Mouse (Mus musculus): ENCODE measurements around the gene Tiam2. TPM values are rescaled to one million over a fixed set of nuclear protein-coding genes. Genes with fewer than 3 reads are reported as not detected.
A peak's percentile ranks its signal among the peaks of the same experiment; 100 is the strongest.

Gene Tiam2
- polyA plus RNA-seq, 1 experiment = 0.93 TPM

DNA sequence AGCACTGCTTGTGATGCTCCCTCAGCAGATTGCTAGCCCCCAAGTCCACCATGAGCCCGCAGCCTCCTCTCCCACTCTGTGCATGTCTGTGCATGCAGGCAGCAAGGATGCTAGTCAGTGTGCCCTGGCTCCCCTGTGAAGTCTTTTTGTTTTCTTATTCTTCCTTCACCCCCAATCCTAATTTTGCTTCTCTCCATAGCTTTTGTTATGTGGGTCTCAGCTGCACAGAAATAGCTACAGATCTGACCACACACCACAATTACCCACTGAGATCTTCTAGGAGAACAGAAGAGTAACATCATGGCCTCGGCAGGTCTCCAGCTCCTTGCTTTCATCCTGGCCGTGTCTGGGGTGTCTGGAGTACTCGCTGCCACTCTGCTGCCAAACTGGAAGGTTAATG is 205.9 kb downstream of the Tiam2 start, which contains the start of gene Cldn20:
Cldn20 (plus strand) TSS at position 301 of the 400 bp plus-strand sequence.
- Histone ChIP-seq H3K4me1 (ENCODE audit: control insufficient read depth, insufficient read depth, low read length) (no peaks in the 10 kb centered on the region), H3K4me3 (ENCODE audit: control insufficient read depth, low read depth, low read length) (no peak within 1 kb of the TSS), H3K27ac (ENCODE audit: control insufficient read depth, insufficient read depth, low read depth, low read length) (no peak within 1 kb of the TSS), H3K27me3 (ENCODE audit: control insufficient read depth, insufficient read depth, low read length) (no peaks in the 10 kb centered on the region), H3K36me3 (ENCODE audit: control insufficient read depth, insufficient read depth, low read length) (no peaks in the 10 kb centered on the region)
- TF ChIP-seq CTCF (IDR thresholded peaks at IDR 0.05; ENCODE audit: control insufficient read depth, insufficient read depth, insufficient replicate concordance, low read depth, low read length) (no peak), POLR2A (IDR thresholded peaks at IDR 0.05; ENCODE audit: control insufficient read depth, low read depth, low read length) (no peak)

GRCm38 (mm10) chr17:3533425-3533824 is 207.1 kb downstream of the Tiam2 start:
- Histone ChIP-seq H3K27ac (ENCODE audit: control insufficient read depth, insufficient read depth, low read depth, low read length) (no peak overlapping the region), H3K27me3 (ENCODE audit: control insufficient read depth, insufficient read depth, low read length) (no peaks in the 10 kb centered on the region)
- TF ChIP-seq CTCF (IDR thresholded peaks at IDR 0.05; ENCODE audit: control insufficient read depth, insufficient read depth, insufficient replicate concordance, low read depth, low read length) (no peak), POLR2A (IDR thresholded peaks at IDR 0.05; ENCODE audit: control insufficient read depth, low read depth, low read length) (no peak)

GRCm38 (mm10) chr17:3540304-3540703 is 213.9 kb downstream of the Tiam2 start:
- Histone ChIP-seq H3K4me3 (ENCODE audit: control insufficient read depth, low read depth, low read length) (no peak overlapping the region), H3K27ac (ENCODE audit: control insufficient read depth, insufficient read depth, low read depth, low read length) (no peak overlapping the region), H3K36me3 (ENCODE audit: control insufficient read depth, insufficient read depth, low read length) (no peaks in the 10 kb centered on the region), H3K4me1 (ENCODE audit: control insufficient read depth, insufficient read depth, low read length) (no peaks in the 10 kb centered on the region), H3K27me3 (ENCODE audit: control insufficient read depth, insufficient read depth, low read length) (no peaks in the 10 kb centered on the region)
- TF ChIP-seq POLR2A (IDR thresholded peaks at IDR 0.05; ENCODE audit: control insufficient read depth, low read depth, low read length) (no peak), CTCF (IDR thresholded peaks at IDR 0.05; ENCODE audit: control insufficient read depth, insufficient read depth, insufficient replicate concordance, low read depth, low read length) (no peak)

More at GRCm38 (mm10) chr17:3533425-3533824, 207.1 kb downstream of the Tiam2 start:
- H3K36me3 ChIP-seq (ENCODE audit: control insufficient read depth, insufficient read depth, low read length) = no peaks in the 10 kb centered on the region
- H3K4me1 ChIP-seq (ENCODE audit: control insufficient read depth, insufficient read depth, low read length) = no peaks in the 10 kb centered on the region
- no peak overlapping the region for H3K4me3 ChIP-seq (ENCODE audit: control insufficient read depth, low read depth, low read length)

GRCm38 (mm10) chr17:3541033-3541432 is 214.7 kb downstream of the Tiam2 start:
- no peaks in the 10 kb centered on the region for H3K36me3 ChIP-seq (ENCODE audit: control insufficient read depth, insufficient read depth, low read length)
- TF ChIP-seq POLR2A (IDR thresholded peaks at IDR 0.05; ENCODE audit: control insufficient read depth, low read depth, low read length) (no peak), CTCF (IDR thresholded peaks at IDR 0.05; ENCODE audit: control insufficient read depth, insufficient read depth, insufficient replicate concordance, low read depth, low read length) (no peak)
- H3K27ac ChIP-seq (ENCODE audit: control insufficient read depth, insufficient read depth, low read depth, low read length) = no peak overlapping the region
- H3K27me3 ChIP-seq (ENCODE audit: control insufficient read depth, insufficient read depth, low read length) = no peaks in the 10 kb centered on the region
- no peak overlapping the region for H3K4me3 ChIP-seq (ENCODE audit: control insufficient read depth, low read depth, low read length)
- H3K4me1 ChIP-seq (ENCODE audit: control insufficient read depth, insufficient read depth, low read length) = no peaks in the 10 kb centered on the region

DNA sequence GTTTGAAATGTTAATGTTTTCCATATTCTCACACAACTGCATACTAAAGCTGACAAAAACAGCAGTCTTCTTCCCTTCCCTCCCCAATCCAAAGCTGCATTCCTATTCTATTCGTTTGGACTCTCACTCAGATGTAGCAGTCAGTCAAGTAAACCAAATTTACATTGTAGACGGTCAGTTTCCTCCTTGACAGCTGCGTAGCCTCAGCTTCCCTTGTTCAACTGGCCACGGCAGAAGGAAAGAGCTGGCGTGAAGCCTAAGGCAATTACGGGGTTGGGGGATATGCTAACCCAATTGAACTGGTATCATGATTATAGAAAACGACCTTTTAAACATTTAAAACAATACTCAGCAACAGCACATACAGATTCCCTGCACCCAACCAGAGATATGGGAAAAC is 221.4 kb downstream of the Tiam2 start:
- Histone ChIP-seq H3K4me1 (ENCODE audit: control insufficient read depth, insufficient read depth, low read length) (no peaks in the 10 kb centered on the region), H3K27ac (ENCODE audit: control insufficient read depth, insufficient read depth, low read depth, low read length) (no peak overlapping the region), H3K36me3 (ENCODE audit: control insufficient read depth, insufficient read depth, low read length) (no peaks in the 10 kb centered on the region), H3K4me3 (ENCODE audit: control insufficient read depth, low read depth, low read length) (no peak overlapping the region), H3K27me3 (ENCODE audit: control insufficient read depth, insufficient read depth, low read length) (no peaks in the 10 kb centered on the region)
- no peak for TF ChIP-seq POLR2A (IDR thresholded peaks at IDR 0.05; ENCODE audit: control insufficient read depth, low read depth, low read length)
- TF ChIP-seq CTCF (IDR thresholded peaks at IDR 0.05; ENCODE audit: control insufficient read depth, insufficient read depth, insufficient replicate concordance, low read depth, low read length) = no peak

GRCm38 (mm10) chr17:3556251-3556650 is 229.9 kb downstream of the Tiam2 start:
- Histone ChIP-seq H3K4me3 (ENCODE audit: control insufficient read depth, low read depth, low read length) (peak overlapping the region; percentile 75), H3K4me1 (ENCODE audit: control insufficient read depth, insufficient read depth, low read length) (peaks cover 3% of the 10 kb centered on the region), H3K36me3 (ENCODE audit: control insufficient read depth, insufficient read depth, low read length) (no peaks in the 10 kb centered on the region), H3K27ac (ENCODE audit: control insufficient read depth, insufficient read depth, low read depth, low read length) (no peak overlapping the region), H3K27me3 (ENCODE audit: control insufficient read depth, insufficient read depth, low read length) (no peaks in the 10 kb centered on the region)
- TF ChIP-seq CTCF (IDR thresholded peaks at IDR 0.05; ENCODE audit: control insufficient read depth, insufficient read depth, insufficient replicate concordance, low read depth, low read length) (no peak), POLR2A (IDR thresholded peaks at IDR 0.05; ENCODE audit: control insufficient read depth, low read depth, low read length) (no peak)

DNA sequence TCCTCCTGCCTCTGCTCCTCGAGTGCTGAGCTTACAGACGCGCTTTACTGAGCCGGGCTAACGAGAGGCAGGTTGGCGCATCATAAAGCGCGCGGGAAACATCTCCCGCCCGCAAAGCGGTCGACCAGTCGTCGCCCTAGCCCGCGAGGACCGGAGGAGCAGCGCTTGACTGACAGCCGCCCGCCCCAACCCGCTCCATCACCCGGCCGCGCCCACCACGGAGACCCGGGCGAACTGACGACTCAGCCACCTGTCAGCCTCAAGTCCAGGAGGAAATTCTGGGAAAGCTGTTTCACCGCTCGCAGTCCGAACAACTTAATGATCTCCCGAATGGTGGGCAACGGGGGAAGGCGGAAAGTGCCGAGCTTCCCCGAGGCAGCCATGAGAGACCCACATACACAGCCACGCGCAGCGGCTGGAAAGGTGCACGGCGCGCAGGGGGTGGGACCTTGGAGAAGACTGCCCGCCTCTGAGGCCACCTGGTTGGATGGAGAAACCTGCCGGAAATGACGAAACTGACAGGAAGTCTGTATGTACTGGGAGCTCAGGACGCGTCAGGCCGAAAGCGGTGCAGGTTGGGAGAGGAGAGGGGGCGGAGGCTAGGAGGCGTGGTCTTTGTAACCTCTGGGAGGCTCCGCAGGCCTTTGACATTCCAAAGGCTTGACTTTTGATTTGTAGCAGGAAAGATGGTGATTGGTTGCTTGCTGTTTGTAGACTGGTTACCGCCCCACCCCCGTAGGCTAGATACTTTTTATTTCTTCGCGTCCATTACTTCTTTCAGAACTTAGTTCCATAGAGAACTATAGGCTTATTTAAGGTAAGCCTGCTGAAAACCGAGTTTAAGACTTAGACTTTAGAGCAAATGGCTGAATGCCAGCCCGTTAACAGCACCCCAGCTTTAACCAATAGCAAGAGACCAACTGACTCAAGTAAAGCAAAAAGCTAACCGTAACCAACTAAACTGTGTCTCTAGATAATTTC is 231.2 kb downstream of the Tiam2 start, which contains the start of gene Tfb1m:
Tfb1m (minus strand) TSS at position 451 of the 981 bp plus-strand sequence.
- Histone ChIP-seq H3K4me3 (ENCODE audit: control insufficient read depth, low read depth, low read length) (peak within 1 kb of the TSS; percentile 90), H3K36me3 (ENCODE audit: control insufficient read depth, insufficient read depth, low read length) (no peaks in the 10 kb centered on the region), H3K4me1 (ENCODE audit: control insufficient read depth, insufficient read depth, low read length) (peaks cover 9% of the 10 kb centered on the region), H3K27ac (ENCODE audit: control insufficient read depth, insufficient read depth, low read depth, low read length) (peak within 1 kb of the TSS; percentile 92), H3K27me3 (ENCODE audit: control insufficient read depth, insufficient read depth, low read length) (no peaks in the 10 kb centered on the region)
- peak; percentile 92 for TF ChIP-seq POLR2A (IDR thresholded peaks at IDR 0.05; ENCODE audit: control insufficient read depth, low read depth, low read length)
- 0 out of 2 replicates have a peak, but pooled peaks have one; percentile 16 for TF ChIP-seq CTCF (IDR thresholded peaks at IDR 0.05; ENCODE audit: control insufficient read depth, insufficient read depth, insufficient replicate concordance, low read depth, low read length)
